Mouse (Mus musculus): ENCODE results near the gene Parvb.

DNA sequence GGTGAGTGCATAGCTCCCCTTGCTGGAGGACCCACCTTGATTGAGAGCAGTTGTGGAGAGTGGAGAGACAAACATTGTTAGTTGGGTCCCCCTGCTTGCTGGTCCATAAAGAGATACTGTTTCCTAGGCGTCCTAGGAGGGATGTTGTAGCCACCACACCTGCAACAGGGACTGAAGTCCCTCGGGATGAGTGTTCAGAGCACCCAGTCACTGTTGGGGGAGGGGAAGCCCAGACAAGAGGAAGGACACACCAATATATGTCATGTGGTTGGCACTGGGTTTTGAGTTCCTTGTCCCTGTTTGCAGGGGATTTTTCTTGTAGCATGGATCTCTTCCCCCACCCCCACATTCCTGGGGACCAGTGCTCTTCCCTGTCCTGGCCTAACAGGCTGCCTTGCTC is 109.1 kb downstream of the Parvb start:
- TF ChIP-seq CTCF (conservative IDR thresholded peaks at IDR 0.05; ENCODE audit: insufficient read depth, insufficient read length, low read depth, low read length): no peak
- TF ChIP-seq POLR2A (IDR thresholded peaks at IDR 0.05; ENCODE audit: low read depth, low read length): no peak

Data from kidney, adult 2 months (tissue).